Mouse (Mus musculus) bone marrow, adult 2 months (tissue): ENCODE data around the gene Trim41.

Source experiments
- CTCF ChIP-seq: fragments of 200-500 bp; IDR thresholded peaks from 2 replicates; pipeline ENCODE4 v1.5.1; 2011; ENCODE audit warnings: low read length, control low read depth; ENCODE audit not compliant: control insufficient read depth, insufficient read depth
- POLR2A ChIP-seq: fragments of 200-500 bp; IDR thresholded peaks from 2 replicates; pipeline ENCODE4 v1.6.1; 2011; ENCODE audit warnings: low read depth, mild to moderate bottlenecking, control low read depth, low read length, borderline replicate concordance; ENCODE audit not compliant: control insufficient read depth

GRCm38 (mm10) chr11:48798984-48799920 lies 17.9 kb downstream of the Trim41 start:
- TF ChIP-seq POLR2A, result no peak
- no peak for TF ChIP-seq CTCF
